Mouse (Mus musculus): ENCODE data around the gene Ppox.

Ppox gene

GRCm38 (mm10) chr1:171265971-171266744 lies 14.8 kb downstream of the Ppox start:
- DNase-seq (ENCODE audit: low spot score) = no peak

GRCm38 (mm10) chr1:171263666-171264461 lies 17.1 kb downstream of the Ppox start:
- DNase-seq (ENCODE audit: low spot score) = no peak

- DNase-seq (ENCODE audit: low spot score) = no peak
Measured at GRCm38 (mm10) chr1:171263185-171263611, 17.8 kb downstream of the Ppox start.

GRCm38 (mm10) chr1:171262594-171263130 lies 18.3 kb downstream of the Ppox start:
- no peak for DNase-seq (ENCODE audit: low spot score)

- DNase-seq (ENCODE audit: low spot score) = no peak
Measured at GRCm38 (mm10) chr1:171260316-171260715, 20.7 kb downstream of the Ppox start.

GRCm38 (mm10) chr1:171258921-171259320 lies 22.1 kb downstream of the Ppox start:
- no peak for DNase-seq (ENCODE audit: low spot score)

GRCm38 (mm10) chr1:171257781-171258180 lies 23.2 kb downstream of the Ppox start:
- no peak for DNase-seq (ENCODE audit: low spot score)

GRCm38 (mm10) chr1:171256937-171257548 lies 23.9 kb downstream of the Ppox start:
- no peak for DNase-seq (ENCODE audit: low spot score)

- no peak for DNase-seq (ENCODE audit: low spot score)
Measured at GRCm38 (mm10) chr1:171256095-171256818, 24.7 kb downstream of the Ppox start.

- DNase-seq (ENCODE audit: low spot score) = no peak
Measured at GRCm38 (mm10) chr1:171252415-171252814, 28.6 kb downstream of the Ppox start.

- no peak for DNase-seq (ENCODE audit: low spot score)
Measured at GRCm38 (mm10) chr1:171251594-171252324, 29.2 kb downstream of the Ppox start.

- DNase-seq (ENCODE audit: low spot score) = no peak
Measured at GRCm38 (mm10) chr1:171250680-171251593, 30.0 kb downstream of the Ppox start, which contains the start of gene Ndufs2. TSS of gene Ndufs2 (minus strand) at chr1:171251388.

GRCm38 (mm10) chr1:171249913-171250600 lies 30.9 kb downstream of the Ppox start, which contains the start of gene Adamts4:
TSS of gene Adamts4 (plus strand) at chr1:171250421.
- no peak for DNase-seq (ENCODE audit: low spot score)

GRCm38 (mm10) chr1:171248386-171249226 lies 32.4 kb downstream of the Ppox start:
- no peak for DNase-seq (ENCODE audit: low spot score)

- DNase-seq (ENCODE audit: low spot score) = no peak
Measured at GRCm38 (mm10) chr1:171247916-171248315, 33.1 kb downstream of the Ppox start.

GRCm38 (mm10) chr1:171247453-171247841 lies 33.5 kb downstream of the Ppox start:
- no peak for DNase-seq (ENCODE audit: low spot score)

- peak; percentile 85 for DNase-seq (ENCODE audit: low spot score)
Measured at GRCm38 (mm10) chr1:171246709-171247452, 34.1 kb downstream of the Ppox start.

- DNase-seq (ENCODE audit: low spot score) = no peak
Measured at GRCm38 (mm10) chr1:171245353-171245752, 35.6 kb downstream of the Ppox start.

Measured in ovary, postnatal 10 days (tissue).